Mouse (Mus musculus) midbrain, embryonic 12.5 days (tissue): ENCODE results near the gene Zfp148. TPM values are rescaled to one million over a fixed set of nuclear protein-coding genes. Genes with fewer than 3 reads are reported as not detected.

Source experiments
- ATAC-seq: fragments of 200-750 bp; cut with Nextera tagmentation; 2 replicates; pipeline ENCODE4 v1.8.0; 2017; ENCODE audit warnings: low read depth, moderate TSS enrichment, moderate library complexity; ENCODE audit not compliant: low FRiP score
- H3K27ac ChIP-seq: fragments of 300-500 bp; sonication (generic); replicated peaks from 2 replicates; pipeline ENCODE4 v1.5.1; 2016; ENCODE audit warnings: mild to moderate bottlenecking
- H3K27me3 ChIP-seq: fragments of 300-500 bp; sonication (generic); 2 replicates; pipeline ENCODE4 v1.6.1; 2016; ENCODE audit warnings: mild to moderate bottlenecking
- H3K36me3 ChIP-seq: fragments of 300-500 bp; sonication (generic); 2 replicates; pipeline ENCODE4 v1.6.1; 2016
- H3K4me1 ChIP-seq: fragments of 300-500 bp; sonication (generic); 2 replicates; pipeline ENCODE4 v1.6.1; 2016
- H3K4me2 ChIP-seq: fragments of 300-500 bp; sonication (generic); replicated peaks from 2 replicates; pipeline ENCODE4 v1.6.1; 2016; ENCODE audit warnings: mild to moderate bottlenecking, moderate library complexity
- H3K4me3 ChIP-seq: fragments of 300-500 bp; sonication (generic); 2 replicates; pipeline ENCODE4 v1.5.1; 2016; ENCODE audit warnings: mild to moderate bottlenecking
- H3K9ac ChIP-seq: fragments of 300-500 bp; sonication (generic); replicated peaks from 2 replicates; pipeline ENCODE4 v1.6.1; 2016; ENCODE audit warnings: mild to moderate bottlenecking, moderate library complexity
- H3K9me3 ChIP-seq: fragments of 300-500 bp; sonication (generic); 2 replicates; pipeline ENCODE4 v1.6.1; 2016; ENCODE audit warnings: mild to moderate bottlenecking
- WGBS: fragments of 180-500 bp; shearing (Covaris S2); methylation state at CpG from one replicate; pipeline ENCODE4 v1.1.7; 2016; 5-methylcytosine and 5-hydroxymethylcytosine counted together
- polyA plus RNA-seq: library from polyadenylated mRNA; unstranded; fragments of >200 nt; fragmentation: Nextera tagmentation; extraction: Ambion mirVana; gene quantifications from 2 replicates; pipeline ENCODE4 v1.2.1, GENCODE M21; 2016

Gene Zfp148
- polyA plus RNA-seq, 1 experiment from 2014 or later, result 58.1 TPM

DNA sequence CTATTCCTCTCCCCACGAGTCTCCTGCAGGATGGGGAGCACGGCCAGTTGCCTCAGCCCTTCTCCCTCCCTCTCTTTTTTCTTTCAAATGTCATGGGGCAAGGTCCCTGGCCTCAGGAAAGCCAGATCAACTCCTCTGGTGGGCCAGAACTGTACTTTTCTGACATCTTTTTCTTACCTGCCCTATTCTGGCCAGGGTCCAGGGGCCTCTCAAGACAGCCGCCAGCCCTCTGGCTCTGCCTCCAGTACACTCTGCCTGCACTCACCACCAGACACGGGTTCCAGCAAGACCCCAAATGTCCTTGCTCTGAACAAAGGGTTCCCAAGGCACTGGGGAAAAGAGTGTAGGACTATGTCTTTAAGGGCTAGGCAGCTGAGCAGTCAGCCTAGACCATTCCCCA is 137.0 kb downstream of the Zfp148 start:
- Histone ChIP-seq H3K4me3 (no peak overlapping the region), H3K9ac (no peak overlapping the region)

DNA sequence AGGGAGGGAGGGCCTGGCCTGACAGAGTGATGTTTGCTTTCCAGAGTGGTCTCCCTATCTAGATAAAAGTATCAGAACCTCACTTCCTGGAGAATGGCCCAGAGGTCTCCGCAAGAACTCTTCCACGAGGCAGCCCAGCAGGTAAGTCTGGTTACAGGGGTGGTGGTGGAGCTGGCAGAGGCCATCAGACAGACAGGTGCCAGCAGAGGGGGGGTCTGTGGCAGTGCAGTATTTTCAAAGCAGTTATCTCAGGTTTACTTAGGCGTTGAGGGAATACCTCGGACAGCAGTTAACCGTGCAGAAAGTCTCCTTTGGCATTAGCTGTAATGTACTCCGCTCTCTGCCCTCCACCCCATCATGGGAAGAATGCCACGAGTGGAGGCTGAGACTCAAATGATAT is 137.6 kb downstream of the Zfp148 start:
- H3K27ac ChIP-seq, result no peak overlapping the region
- H3K9ac ChIP-seq, result no peak overlapping the region
- WGBS, result 82% methylated on average over 7 of the region's 7 CpGs
- no peaks in the 10 kb centered on the region for H3K27me3 ChIP-seq
- ATAC-seq, result no peak
- no peak overlapping the region for H3K4me2 ChIP-seq
- H3K4me3 ChIP-seq, result no peak overlapping the region
- H3K36me3 ChIP-seq, result no peaks in the 10 kb centered on the region
- H3K9me3 ChIP-seq, result no peaks in the 10 kb centered on the region
- peaks cover 15% of the 10 kb centered on the region for H3K4me1 ChIP-seq

More for the DNA sequence above, 137.0 kb downstream of the Zfp148 start:
- H3K27ac ChIP-seq, result no peak overlapping the region
- ATAC-seq, result no peak
- 22% methylated on average over 4 of the region's 4 CpGs for WGBS
- H3K4me1 ChIP-seq, result peaks cover 15% of the 10 kb centered on the region
- H3K9me3 ChIP-seq, result no peaks in the 10 kb centered on the region
- H3K27me3 ChIP-seq, result no peaks in the 10 kb centered on the region
- no peaks in the 10 kb centered on the region for H3K36me3 ChIP-seq
- peak overlapping the region; percentile 58 for H3K4me2 ChIP-seq

DNA sequence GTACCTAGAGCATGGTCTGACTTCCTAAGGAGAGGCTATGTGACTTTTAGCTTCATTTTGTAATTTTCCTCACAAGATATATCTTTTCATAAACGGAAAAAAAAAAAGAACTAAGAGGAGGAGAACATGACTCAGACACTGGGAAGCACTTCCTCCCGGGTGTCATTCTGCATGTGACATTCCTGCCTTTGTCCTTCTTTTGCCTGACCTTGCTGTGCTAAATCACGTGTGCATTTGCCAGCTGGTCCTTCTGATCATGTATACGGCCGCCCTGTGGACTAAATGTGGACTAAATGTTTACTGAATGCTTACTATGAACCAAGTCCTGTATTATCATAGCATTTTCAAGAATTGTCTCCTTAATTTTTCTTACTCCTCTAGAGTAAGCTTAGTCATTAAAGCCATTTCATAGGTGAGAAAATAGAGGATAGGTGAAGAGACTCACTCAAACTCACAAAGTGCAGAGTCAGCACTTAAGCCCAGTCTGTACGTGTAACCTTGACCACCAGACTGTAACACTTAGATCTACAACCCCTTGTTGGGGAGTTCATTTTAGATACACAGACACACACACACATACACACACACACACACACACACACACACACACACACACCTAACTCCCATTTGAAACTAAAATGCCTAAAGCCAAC is 139.4 kb downstream of the Zfp148 start:
- H3K4me3 ChIP-seq, result no peak overlapping the region
- ATAC-seq, result no peak
- H3K27ac ChIP-seq, result no peak overlapping the region
- no peak overlapping the region for H3K4me2 ChIP-seq
- no peaks in the 10 kb centered on the region for H3K27me3 ChIP-seq
- WGBS, result 87% methylated on average over 6 of the region's 6 CpGs
- H3K9ac ChIP-seq, result no peak overlapping the region
- no peaks in the 10 kb centered on the region for H3K36me3 ChIP-seq
- peaks cover 15% of the 10 kb centered on the region for H3K4me1 ChIP-seq
- no peaks in the 10 kb centered on the region for H3K9me3 ChIP-seq

DNA sequence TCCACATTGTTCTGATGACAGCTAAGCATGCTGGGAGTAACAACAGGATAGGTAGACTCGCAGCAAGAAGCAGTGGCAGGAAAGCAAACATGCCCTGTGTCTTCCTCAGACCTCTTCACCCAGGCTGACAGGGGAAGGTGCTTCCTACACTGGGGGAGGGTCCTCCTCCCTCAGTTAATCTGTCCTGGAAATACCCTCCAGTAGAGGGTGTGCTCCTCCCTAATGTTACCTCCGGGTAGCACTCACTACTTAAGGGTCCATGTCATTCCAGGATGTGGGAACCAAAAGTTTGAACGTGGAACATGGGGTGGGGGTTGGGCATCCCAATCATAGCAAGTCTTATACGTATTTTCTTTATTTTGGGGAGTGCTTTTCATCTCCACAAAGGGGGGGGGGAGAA is 141.9 kb downstream of the Zfp148 start:
- 68% methylated on average over 4 of the region's 4 CpGs for WGBS
- peaks cover 3% of the 10 kb centered on the region for H3K4me1 ChIP-seq
- no peak overlapping the region for H3K27ac ChIP-seq
- ATAC-seq, result no peak
- no peaks in the 10 kb centered on the region for H3K9me3 ChIP-seq
- H3K4me2 ChIP-seq, result no peak overlapping the region
- no peak overlapping the region for H3K9ac ChIP-seq
- H3K4me3 ChIP-seq, result no peak overlapping the region
- H3K36me3 ChIP-seq, result no peaks in the 10 kb centered on the region
- H3K27me3 ChIP-seq, result no peaks in the 10 kb centered on the region

DNA sequence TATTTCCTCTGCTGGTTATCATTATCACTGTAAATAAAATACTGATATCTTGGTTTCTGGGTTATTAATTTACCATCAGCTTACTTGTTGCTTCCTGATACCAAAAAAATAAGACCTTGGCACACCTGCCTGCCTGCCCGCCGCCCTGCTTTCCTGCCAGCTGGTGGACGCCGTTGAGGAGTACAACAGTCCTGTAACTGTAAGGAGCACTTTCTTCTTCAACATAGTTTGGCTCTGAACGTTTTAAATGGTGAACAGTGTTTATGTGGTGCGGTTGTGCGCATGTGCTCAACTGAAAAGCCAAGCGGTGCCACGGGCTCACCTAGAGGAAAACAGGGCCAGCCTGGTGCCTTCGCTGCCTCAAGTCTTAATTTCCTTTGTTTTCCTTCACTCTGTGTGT is 142.9 kb downstream of the Zfp148 start:
- WGBS, result 68% methylated on average over 10 of the region's 10 CpGs
- no peak for ATAC-seq
- H3K4me1 ChIP-seq, result no peaks in the 10 kb centered on the region; the same call in 1 of the 2 replicates
- H3K9ac ChIP-seq, result no peak overlapping the region
- H3K4me2 ChIP-seq, result no peak overlapping the region
- no peak overlapping the region for H3K4me3 ChIP-seq
- H3K9me3 ChIP-seq, result 0 out of 2 replicates have a peak, but pooled peaks cover 5% of the 10 kb centered on the region
- H3K27me3 ChIP-seq, result no peaks in the 10 kb centered on the region
- no peaks in the 10 kb centered on the region for H3K36me3 ChIP-seq
- no peak overlapping the region for H3K27ac ChIP-seq

DNA sequence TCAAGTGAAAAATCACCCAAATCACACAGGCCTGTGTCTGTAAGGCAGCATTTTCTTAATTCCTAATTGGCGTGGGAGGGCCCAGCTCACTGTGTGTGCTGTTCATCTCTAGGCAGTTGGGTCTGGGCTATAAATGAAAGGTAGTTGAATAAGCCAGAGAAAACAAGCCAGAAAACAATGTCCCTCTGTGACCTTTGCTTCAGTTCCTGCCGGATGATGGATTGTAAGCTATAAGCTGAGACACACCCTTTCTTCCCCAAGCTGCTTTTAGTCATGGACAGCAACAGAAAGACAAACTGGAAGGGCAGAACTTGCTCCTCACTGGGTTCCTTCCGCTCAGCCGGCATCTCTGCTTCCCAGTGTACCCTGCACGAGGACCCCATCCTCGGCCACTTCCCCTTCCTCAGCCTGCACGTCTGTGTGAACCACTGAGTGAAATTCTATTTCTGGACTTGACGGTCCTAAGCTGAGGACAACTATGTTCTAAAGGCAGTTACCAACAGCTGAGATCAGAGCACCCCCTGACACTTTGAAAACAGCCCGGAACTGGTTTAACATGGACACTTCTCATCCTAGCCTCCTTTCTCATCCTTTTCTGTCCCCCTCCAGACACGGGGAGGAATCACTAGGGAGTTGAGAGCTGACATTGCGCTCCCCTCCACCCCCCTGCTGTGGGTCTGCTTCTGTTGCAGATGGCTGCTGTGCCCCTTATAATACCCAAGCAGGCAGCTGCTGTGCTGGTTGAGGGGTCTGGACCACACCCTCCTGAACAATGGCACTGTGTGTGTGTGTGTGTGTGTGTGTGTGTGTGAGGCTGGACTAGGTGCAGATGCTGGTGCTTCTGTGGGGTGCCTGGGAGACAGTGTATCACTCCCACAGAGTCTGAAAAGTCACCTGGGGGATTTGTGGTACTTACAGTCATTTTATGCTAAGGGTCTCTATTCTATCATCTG is 149.1 kb downstream of the Zfp148 start:
- H3K27me3 ChIP-seq, result no peaks in the 10 kb centered on the region; the same call in 1 of the 2 replicates
- H3K4me1 ChIP-seq, result peaks cover 11% of the 10 kb centered on the region
- H3K4me3 ChIP-seq, result no peak overlapping the region
- H3K4me2 ChIP-seq, result no peak overlapping the region
- H3K36me3 ChIP-seq, result no peaks in the 10 kb centered on the region
- ATAC-seq, result no peak
- 0 out of 2 replicates have a peak, but pooled peaks cover 5% of the 10 kb centered on the region for H3K9me3 ChIP-seq
- 0 out of 2 replicates have a peak overlapping the region, but pooled peaks have one; percentile 20 for H3K27ac ChIP-seq
- WGBS, result 66% methylated on average over 11 of the region's 11 CpGs
- no peak overlapping the region for H3K9ac ChIP-seq

DNA sequence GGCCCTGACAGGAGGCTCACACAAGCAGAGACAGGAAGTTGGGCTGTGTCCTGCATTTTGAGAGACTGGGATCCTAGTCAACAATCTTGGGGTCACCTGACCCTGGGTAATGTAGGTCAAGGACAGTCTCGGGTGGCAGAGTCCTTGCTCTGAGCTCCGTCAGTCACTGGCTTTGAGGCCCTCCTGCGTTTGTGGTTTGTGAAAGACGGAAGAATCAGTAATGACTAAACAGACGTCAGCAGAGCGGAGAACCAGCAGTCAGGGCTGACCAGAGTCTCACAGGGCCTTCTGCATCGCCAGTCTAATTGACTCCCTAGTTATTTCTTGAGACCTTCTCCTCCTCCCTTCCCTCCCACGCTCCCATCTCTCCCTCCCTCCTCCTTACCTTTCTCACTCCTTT is 150.5 kb downstream of the Zfp148 start:
- Histone ChIP-seq H3K27me3 (no peaks in the 10 kb centered on the region; the same call in 1 of the 2 replicates), H3K9me3 (0 out of 2 replicates have a peak, but pooled peaks cover 5% of the 10 kb centered on the region), H3K4me3 (no peak overlapping the region), H3K9ac (no peak overlapping the region), H3K36me3 (no peaks in the 10 kb centered on the region), H3K4me1 (peaks cover 11% of the 10 kb centered on the region), H3K4me2 (no peak overlapping the region), H3K27ac (no peak overlapping the region)
- 80% methylated on average over 8 of the region's 8 CpGs for WGBS
- no peak for ATAC-seq

DNA sequence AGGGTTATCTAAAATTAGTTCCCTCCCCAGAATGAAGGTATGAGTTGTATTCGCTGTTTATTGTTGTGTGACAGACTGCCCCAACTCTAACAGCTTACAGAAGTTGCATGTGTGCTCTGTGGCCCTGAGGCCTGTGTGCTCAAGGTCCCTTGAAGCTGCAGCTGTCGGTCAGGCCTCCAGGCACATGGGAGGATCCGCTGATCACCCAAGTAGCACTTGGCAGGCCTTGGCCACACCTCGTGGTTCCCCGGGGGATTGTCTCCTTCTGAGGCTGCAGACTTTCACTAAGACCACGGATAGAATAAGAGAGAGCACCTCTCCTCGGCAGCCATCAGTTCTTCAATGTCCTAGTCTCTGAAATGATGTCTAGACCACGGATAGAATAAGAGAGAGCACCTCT is 155.8 kb downstream of the Zfp148 start:
- no peak for ATAC-seq

DNA sequence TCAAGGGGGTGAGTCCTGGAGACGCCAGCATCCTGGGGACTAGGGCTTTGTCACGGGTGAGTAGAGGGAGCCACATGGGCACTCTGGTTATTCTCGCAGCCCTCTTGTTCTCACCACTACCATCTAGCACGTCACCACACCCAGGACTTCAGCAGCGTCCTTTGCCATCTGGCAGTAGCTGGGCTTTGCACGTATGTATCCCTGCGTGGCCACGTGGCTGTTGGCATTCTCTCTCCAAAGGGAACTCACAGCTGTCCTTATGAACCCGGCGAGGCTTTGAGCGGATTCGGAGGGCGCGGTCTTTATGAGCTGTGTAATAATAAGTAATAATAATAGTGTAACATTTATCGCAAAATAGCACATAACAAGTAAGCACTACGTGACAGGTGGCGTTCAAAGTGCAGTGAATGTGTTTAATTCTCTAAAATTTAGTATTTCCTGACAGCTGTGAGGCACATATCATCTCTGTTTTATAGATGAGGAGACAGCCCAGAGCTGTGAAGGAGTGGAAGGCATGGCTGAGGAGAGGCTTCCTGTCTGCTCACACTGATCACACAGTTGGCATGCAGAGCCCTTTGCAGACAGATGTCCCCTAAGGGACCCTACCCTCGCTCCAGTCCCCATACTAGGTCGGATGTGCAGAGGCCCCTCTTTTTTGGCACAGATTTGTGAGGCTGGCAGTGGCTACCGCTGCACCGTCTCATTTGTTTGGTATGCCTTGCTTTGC is 157.0 kb downstream of the Zfp148 start:
- Histone ChIP-seq H3K27me3 (no peaks in the 10 kb centered on the region), H3K4me1 (no peaks in the 10 kb centered on the region), H3K4me2 (no peak overlapping the region), H3K27ac (no peak overlapping the region), H3K36me3 (no peaks in the 10 kb centered on the region), H3K9ac (no peak overlapping the region), H3K4me3 (no peak overlapping the region), H3K9me3 (no peaks in the 10 kb centered on the region)
- no peak for ATAC-seq
- 85% methylated on average over 21 of the region's 21 CpGs for WGBS

More for the DNA sequence above, 155.8 kb downstream of the Zfp148 start:
- Histone ChIP-seq H3K9me3 (no peaks in the 10 kb centered on the region), H3K9ac (no peak overlapping the region), H3K27ac (no peak overlapping the region), H3K36me3 (no peaks in the 10 kb centered on the region), H3K27me3 (no peaks in the 10 kb centered on the region), H3K4me2 (no peak overlapping the region), H3K4me1 (no peaks in the 10 kb centered on the region), H3K4me3 (no peak overlapping the region)
- 85% methylated on average over 8 of the region's 8 CpGs for WGBS

DNA sequence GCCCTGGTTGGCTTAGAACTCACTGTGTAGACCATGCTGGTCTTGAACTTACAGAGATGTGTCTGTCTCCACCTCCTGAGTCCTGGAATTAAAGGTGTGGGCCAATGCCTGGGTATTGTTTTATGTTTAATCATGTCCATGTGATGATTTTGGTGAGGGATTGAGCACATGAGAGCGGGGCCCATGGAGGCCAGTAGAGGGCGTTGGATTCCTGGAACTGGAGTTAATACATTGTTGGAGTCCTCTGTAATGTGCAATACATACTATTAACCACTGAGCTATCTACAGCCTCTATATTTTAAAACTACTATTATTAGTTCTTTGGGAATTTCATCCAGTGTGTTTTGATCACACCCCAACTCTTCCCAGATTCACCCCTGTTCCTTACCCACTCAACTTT is 163.7 kb downstream of the Zfp148 start:
- no peaks in the 10 kb centered on the region for H3K4me1 ChIP-seq
- no peaks in the 10 kb centered on the region for H3K36me3 ChIP-seq
- no peak overlapping the region for H3K4me3 ChIP-seq
- no peak overlapping the region for H3K4me2 ChIP-seq
- ATAC-seq, result no peak
- H3K27me3 ChIP-seq, result no peaks in the 10 kb centered on the region
- H3K9me3 ChIP-seq, result no peaks in the 10 kb centered on the region
- no peak overlapping the region for H3K9ac ChIP-seq
- H3K27ac ChIP-seq, result no peak overlapping the region
- WGBS, result 91% methylated on average over 2 of the region's 2 CpGs

DNA sequence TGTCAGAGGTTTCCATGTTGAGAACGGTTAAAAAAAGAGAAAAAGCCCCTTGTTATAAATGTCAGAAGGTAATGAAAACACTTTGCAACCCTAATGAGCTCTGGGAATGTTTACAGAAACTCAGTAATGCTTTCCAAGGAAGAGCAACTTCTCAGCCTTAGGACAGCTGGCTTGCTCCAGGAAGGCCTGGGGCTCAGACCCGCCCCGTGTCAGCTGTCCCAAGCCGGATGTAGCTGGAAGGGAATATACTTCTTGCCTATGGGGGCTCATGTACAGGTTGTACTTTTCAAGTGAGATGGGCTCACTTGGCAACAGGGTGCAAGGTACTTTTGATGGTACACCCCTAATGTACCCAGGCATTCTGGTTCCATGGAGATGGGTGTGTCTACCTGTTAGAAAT is 164.9 kb downstream of the Zfp148 start:
- Histone ChIP-seq H3K36me3 (no peaks in the 10 kb centered on the region), H3K4me2 (no peak overlapping the region), H3K27ac (no peak overlapping the region), H3K4me3 (no peak overlapping the region), H3K9ac (no peak overlapping the region), H3K4me1 (no peaks in the 10 kb centered on the region), H3K27me3 (no peaks in the 10 kb centered on the region), H3K9me3 (no peaks in the 10 kb centered on the region)
- WGBS, result 93% methylated on average over 4 of the region's 4 CpGs
- ATAC-seq, result no peak
